Mouse (Mus musculus): Measurements from ENCODE around the gene Prdm9. TPM values are rescaled to one million over a fixed set of nuclear protein-coding genes. Genes with fewer than 3 reads are reported as not detected.
A peak's percentile ranks its signal among the peaks of the same experiment; 100 is the strongest.

Gene Prdm9
- total RNA-seq, 2 experiments from 2014 or later, result 1.3 to 3.2 TPM

GRCm38 (mm10) chr17:15528887-15529286 is 35.3 kb downstream of the Prdm9 start:
- ATAC-seq (replicated peaks; ENCODE audit: poor library complexity), result 0 out of 2 replicates have a peak, but pooled peaks have one; percentile 16

- no peak for ATAC-seq (replicated peaks; ENCODE audit: poor library complexity)
Measured at GRCm38 (mm10) chr17:15527811-15528136, 36.4 kb downstream of the Prdm9 start.

GRCm38 (mm10) chr17:15526986-15527810 is 37.0 kb downstream of the Prdm9 start, which contains the start of gene Pdcd2:
TSS of gene Pdcd2 (minus strand) at chr17:15527301.
- ATAC-seq (replicated peaks; ENCODE audit: poor library complexity), result peak; percentile 90

GRCm38 (mm10) chr17:15526304-15526703 is 37.9 kb downstream of the Prdm9 start:
- ATAC-seq (replicated peaks; ENCODE audit: poor library complexity), result no peak

GRCm38 (mm10) chr17:15518766-15519165 is 45.4 kb downstream of the Prdm9 start:
- ATAC-seq (replicated peaks; ENCODE audit: poor library complexity), result no peak

- peak; percentile 55; the same call in 1 of the 2 replicates for ATAC-seq (replicated peaks; ENCODE audit: poor library complexity)
Measured at GRCm38 (mm10) chr17:15518186-15518585, 46.0 kb downstream of the Prdm9 start.

GRCm38 (mm10) chr17:15517776-15518175 is 46.4 kb downstream of the Prdm9 start:
- ATAC-seq (replicated peaks; ENCODE audit: poor library complexity), result peak; percentile 79

- no peak for ATAC-seq (replicated peaks; ENCODE audit: poor library complexity)
Measured at GRCm38 (mm10) chr17:15510694-15511093, 53.5 kb downstream of the Prdm9 start.

GRCm38 (mm10) chr17:15499656-15500394 is 64.3 kb downstream of the Prdm9 start, which contains the start of the genes Psmb1 and Tbp:
TSS of gene Psmb1 (minus strand) at chr17:15499751.
TSS of gene Tbp (plus strand) at chr17:15499888.
- ATAC-seq (replicated peaks; ENCODE audit: poor library complexity), result peak; percentile 86

- ATAC-seq (replicated peaks; ENCODE audit: poor library complexity), result no peak
Measured at GRCm38 (mm10) chr17:15498753-15499113, 65.4 kb downstream of the Prdm9 start.

- ATAC-seq (replicated peaks; ENCODE audit: poor library complexity), result peak; percentile 81
Measured at GRCm38 (mm10) chr17:15497882-15498752, 66.0 kb downstream of the Prdm9 start.

Other genes with a start within 250 kb of the Prdm9 start
- gene Dll1, start 187.5 kb downstream of the Prdm9 start, total RNA-seq (2015), result not detected in 2 replicates
- gene Dll1, start 187.5 kb downstream of the Prdm9 start, total RNA-seq (2017), result 0.24 TPM in 1 of 2 replicates, not detected in the other
- gene Fam120b, start 168.2 kb downstream of the Prdm9 start, total RNA-seq (2015), result 9.7 and 13.1 TPM in 2 replicates
- 12.2 and 13.4 TPM in 2 replicates for gene Fam120b, start 168.2 kb downstream of the Prdm9 start, total RNA-seq (2017)
- gene Psmb1, start 64.6 kb downstream of the Prdm9 start, total RNA-seq (2015), result 151 and 162 TPM in 2 replicates
- gene Psmb1, start 64.6 kb downstream of the Prdm9 start, total RNA-seq (2017), result 167 and 190 TPM in 2 replicates
- 83.4 and 106 TPM in 2 replicates for gene Tbp, start 64.5 kb downstream of the Prdm9 start, total RNA-seq (2015)
- 43.5 and 58.8 TPM in 2 replicates for gene Tbp, start 64.5 kb downstream of the Prdm9 start, total RNA-seq (2017)
- gene Pdcd2, start 37.1 kb downstream of the Prdm9 start, total RNA-seq (2015), result 61.5 and 79.9 TPM in 2 replicates
- 93.2 and 126 TPM in 2 replicates for gene Pdcd2, start 37.1 kb downstream of the Prdm9 start, total RNA-seq (2017)
- 40.4 and 47.2 TPM in 2 replicates for gene Chd1, start 140.6 kb upstream of the Prdm9 start, total RNA-seq (2015)
- gene Chd1, start 140.6 kb upstream of the Prdm9 start, total RNA-seq (2017), result 59.2 and 68.7 TPM in 2 replicates

Measured in megakaryocyte progenitor cell, adult 5-6 weeks (primary cell).